Mouse (Mus musculus) layer of hippocampus, postnatal 14 days (tissue): ENCODE measurements around the gene Grid1. TPM values are rescaled to one million over a fixed set of nuclear protein-coding genes. Genes with fewer than 3 reads are reported as not detected.

Experiments
- DNase-seq, 2 experiments: peaks; one replicate each; pipeline ENCODE4 v3.0.0; 2021 to 2022; ENCODE audit warnings: low spot score in 2 of 2, mixed read lengths in 1 of 2
- total RNA-seq, 2 experiments: library from RNA; stranded (reverse); gene quantifications; 2 replicates each; pipeline ENCODE4 v1.2.3; 2021

Gene Grid1
- total RNA-seq, 2 experiments from 2014 or later = 52.9 to 53.1 TPM

DNA sequence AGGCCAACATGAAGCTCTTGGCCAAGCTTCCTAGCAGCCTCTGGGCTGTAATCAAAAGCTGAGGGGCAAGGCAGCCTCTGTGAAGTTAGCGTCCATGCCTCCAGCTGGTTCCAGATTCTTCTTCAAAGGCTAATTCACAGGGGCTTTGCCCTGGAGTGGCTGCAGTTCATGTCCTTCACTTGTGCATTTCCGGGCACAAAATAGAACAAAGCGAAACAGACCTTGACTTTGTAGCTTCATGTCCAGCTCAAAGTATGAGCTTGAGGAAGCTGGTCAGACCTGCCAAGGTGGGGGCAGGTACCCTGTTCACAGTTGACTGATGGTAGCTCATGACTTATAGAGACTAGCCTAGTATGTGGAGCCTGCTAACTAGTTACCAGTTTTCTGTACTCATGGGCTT is 356.1 kb downstream of the Grid1 start:
- DNase-seq = no peak

- no peak for DNase-seq
Measured at GRCm38 (mm10) chr14:35179076-35179475, 359.2 kb downstream of the Grid1 start.

- DNase-seq = no peak
Measured at GRCm38 (mm10) chr14:35185399-35185798, 365.5 kb downstream of the Grid1 start.

- no peak for DNase-seq
Measured at GRCm38 (mm10) chr14:35192256-35192655, 372.3 kb downstream of the Grid1 start.

- no peak for DNase-seq
Measured at GRCm38 (mm10) chr14:35197371-35197770, 377.5 kb downstream of the Grid1 start.

GRCm38 (mm10) chr14:35198447-35198846 is 378.5 kb downstream of the Grid1 start:
- DNase-seq = no peak

GRCm38 (mm10) chr14:35198899-35199298 is 379.0 kb downstream of the Grid1 start:
- no peak for DNase-seq

DNA sequence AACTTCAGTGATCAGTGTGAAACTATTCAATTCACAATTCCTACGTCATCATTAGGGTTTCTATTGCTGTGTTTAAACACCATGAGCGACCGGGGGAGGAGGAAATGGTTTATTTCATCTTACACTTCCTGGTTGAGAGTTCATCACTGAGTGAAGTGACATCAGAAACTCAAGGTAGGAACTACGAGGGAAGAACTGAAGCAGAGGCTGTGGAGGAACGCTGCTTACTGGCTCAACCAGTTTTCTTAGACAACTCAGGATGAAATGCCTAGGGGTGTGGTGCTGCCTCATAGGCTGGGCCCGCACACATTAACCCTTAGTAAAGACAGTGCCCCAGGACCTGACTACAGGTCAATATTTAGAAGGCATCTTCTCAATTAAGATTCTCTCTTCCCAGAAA is 389.5 kb downstream of the Grid1 start:
- DNase-seq = no peak

GRCm38 (mm10) chr14:35219021-35219420 is 399.1 kb downstream of the Grid1 start:
- no peak for DNase-seq

DNA sequence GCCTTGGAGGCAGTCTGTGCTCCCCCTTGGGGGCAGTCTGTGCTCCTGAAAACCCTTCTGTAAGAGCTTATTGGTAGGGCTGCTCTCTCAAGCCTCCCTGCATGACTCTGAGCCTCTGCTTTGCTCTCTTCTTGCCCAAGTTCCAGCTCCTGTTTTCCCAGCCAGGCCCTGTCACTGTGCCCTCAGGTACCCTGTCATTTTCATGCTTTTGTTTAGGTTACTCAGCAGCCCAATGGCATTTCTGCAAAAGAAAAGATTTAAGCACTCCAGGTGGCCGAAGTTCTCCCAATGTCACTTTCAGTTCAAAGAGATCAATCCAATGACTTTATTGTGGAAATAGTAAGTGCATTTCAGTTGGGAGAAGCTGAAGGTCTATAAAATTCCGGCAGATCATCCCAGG is 402.3 kb downstream of the Grid1 start:
- no peak for DNase-seq

- no peak for DNase-seq
Measured at GRCm38 (mm10) chr14:35227581-35227980, 407.7 kb downstream of the Grid1 start.

DNA sequence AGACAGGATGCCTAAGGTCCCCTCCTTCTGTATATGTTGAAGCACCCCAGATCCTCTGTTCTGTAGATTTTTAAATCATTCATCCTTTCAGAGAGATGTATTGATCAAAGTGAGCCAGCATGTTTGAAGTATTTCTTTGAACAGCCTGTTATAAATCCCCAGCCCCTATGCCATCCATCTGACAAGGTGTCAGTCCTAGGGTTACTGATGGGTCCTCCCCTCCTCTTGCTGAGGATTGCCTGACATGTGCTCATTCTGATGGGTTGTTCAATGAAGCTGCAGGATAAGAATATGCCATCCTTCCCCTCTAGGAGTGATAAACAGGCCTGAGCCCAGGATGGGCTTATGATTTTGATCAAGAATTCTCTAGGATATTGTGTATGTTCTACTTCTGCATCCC is 411.5 kb downstream of the Grid1 start:
- no peak for DNase-seq

- DNase-seq = no peak
Measured at GRCm38 (mm10) chr14:35242882-35243281, 423.0 kb downstream of the Grid1 start.

- DNase-seq = no peak
Measured at GRCm38 (mm10) chr14:35244776-35245548, 425.1 kb downstream of the Grid1 start.

DNA sequence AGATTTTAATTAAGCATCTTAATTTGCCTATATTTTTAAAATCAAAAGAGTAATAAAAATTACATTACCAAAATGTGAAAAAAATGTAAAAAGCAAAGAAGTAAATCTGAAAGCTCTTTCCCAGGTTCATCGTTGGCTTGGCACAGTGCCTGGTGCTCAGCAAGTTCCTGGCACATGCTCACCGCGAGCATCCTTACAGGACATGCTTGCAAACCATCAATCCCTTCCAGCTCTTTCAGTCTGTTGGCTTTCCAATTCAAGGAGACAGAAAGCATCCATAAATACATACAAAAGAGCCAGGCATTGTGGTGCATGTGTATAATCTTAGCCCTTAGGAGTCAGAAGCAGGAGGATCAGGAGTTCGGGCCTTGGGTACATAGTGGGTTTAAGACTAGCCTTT is 430.5 kb downstream of the Grid1 start:
- no peak for DNase-seq

GRCm38 (mm10) chr14:35254477-35254876 is 434.6 kb downstream of the Grid1 start:
- DNase-seq = no peak

DNA sequence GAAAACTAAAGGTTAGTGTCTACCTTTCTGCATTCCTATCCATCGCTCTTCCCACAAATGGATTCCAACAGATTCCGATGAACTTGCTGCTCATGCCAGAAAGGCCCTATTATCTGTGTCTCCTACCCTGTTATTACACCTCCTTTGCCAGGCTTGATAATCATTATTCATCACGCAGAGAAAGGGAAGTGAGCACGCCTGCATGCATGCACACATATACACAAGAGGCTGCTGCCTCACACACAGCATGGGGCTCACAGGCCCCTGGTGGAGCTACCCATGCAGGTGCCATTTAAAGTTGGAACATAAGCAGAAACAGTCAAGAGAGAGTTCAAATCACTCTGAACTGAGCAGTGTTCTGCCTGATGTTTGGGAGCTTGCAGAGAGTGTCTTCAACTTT is 450.4 kb downstream of the Grid1 start:
- DNase-seq = no peak

DNA sequence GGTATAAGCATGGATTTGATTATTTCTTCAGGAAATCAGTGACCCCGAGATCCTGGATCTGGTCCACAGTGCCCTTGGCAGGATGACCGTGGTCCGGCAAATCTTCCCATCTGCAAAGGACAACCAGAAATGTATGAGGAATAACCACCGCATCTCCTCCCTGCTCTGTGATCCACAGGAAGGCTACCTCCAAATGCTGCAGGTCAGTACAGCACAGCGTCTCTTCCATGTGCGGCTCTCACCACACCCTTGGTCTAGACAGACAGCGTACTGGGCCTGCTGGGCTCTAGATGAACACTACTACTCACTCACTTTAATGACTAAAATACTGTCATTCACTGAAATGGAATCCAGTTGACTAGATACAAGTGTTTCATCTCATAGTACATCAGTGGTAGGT is 489.3 kb downstream of the Grid1 start:
- no peak for DNase-seq

DNA sequence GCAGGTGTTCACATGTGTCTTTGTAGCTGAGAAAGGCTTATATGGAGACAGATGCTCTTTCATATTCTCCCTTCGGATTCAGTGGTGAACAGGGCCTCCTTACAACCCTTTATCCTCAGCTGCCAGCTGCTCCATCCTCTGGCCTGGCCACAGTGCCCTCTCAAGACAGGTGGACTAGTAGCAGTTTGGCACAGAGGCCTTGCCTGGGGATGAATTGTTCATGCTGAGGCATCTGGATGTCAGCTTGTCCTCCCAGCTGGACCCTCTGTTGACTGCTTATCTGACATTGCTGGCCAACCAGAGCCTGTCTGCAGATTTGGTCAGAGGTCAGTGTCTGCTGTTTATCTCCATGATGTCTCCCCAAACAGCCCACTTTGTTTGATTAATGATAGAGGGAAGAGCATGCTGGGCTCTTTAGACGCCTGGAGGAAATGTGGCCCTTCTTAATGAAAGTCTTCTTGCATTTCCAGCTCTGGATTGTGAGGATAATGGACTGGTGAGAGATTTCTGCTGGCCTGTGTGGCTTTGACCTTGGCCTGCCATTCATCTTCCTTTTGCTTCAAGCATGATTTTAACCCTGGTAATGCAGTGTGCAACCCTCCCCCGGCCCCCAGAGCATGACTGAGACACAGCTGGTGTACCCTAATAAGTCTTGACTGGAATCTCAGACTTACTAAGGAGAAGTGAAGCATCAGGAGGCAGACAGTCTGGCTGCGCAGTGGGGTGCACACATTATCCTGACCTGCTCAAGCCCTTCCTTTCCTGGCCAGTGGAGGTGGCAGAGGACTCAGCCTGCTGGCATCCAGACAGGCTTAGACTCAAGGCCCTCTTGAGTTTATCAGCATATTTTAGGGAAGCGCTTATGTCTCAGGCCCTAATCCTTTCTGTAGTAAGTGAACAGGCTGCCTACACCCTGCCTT is 493.7 kb downstream of the Grid1 start:
- DNase-seq = no peak

DNA sequence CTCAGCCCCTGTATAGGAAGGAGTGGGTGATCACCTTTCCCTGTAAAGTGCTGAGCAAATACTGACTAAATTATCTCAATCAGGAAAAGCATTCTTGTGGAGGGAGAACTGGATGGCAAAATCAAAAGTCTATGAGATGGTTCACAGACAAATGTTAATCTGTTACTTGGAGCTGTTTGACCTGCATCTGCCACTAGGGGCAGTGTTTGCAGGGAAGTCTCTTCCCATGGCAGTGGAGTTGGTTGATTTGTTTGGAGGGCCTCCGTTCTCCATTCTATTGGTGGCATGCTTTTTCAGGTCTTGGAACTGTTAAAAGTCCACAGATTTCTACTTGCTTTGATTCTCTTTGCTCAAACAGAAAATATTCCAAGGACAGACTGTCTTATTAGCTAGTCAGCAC is 506.4 kb downstream of the Grid1 start:
- DNase-seq = peak; percentile 12 to 16

DNA sequence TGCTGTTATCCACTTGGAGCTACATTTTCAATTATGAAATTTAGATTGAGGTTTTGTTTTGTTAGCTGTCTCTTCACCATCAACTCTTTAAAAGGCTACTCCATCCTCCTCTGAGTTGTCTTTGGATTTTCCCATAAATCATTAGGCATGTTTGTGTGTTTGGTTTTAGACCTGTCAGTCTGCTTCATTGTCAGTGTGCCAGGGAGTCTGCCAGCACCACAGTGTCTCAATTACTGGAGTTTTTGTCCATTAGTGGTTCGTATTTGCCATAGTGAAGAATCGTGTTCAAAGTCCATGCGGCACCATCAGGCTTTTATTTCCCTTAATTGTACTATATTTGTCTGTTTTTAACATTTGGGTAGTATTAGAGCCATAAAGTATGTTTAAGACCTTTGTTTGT is 516.7 kb downstream of the Grid1 start:
- DNase-seq = peak in 1 of 2 experiments; percentile 10

- DNase-seq = no peak
Measured at GRCm38 (mm10) chr14:35356011-35356410, 536.1 kb downstream of the Grid1 start.
